Mouse (Mus musculus): Measurements from ENCODE around the gene Sec14l1.

Gene Sec14l1

DNA sequence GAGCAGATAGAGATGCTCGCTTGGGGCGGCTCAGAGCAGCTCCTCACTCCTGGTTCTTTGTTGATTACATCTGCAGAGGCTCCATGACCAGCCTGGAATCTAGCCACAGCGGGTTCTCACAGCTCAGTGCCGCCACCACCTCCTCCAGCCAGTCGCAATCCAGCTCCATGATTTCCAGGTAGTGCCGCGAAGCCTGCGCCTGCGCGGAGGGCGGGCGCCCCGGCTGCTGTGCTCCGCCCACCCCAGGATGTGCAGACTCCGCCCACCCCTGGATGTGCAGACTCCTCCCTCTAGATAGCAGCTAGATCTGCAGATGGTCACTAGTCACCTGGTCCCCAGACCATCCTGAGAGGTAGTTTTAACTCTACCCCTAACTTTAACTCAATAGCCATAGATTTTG is 41.8 kb downstream of the Sec14l1 start:
- DNase-seq: peak in 1 of 2 experiments; percentile 57

GRCm38 (mm10) chr11:117158343-117158742 is 43.4 kb downstream of the Sec14l1 start:
- peak; percentile 58 to 70 for DNase-seq

DNA sequence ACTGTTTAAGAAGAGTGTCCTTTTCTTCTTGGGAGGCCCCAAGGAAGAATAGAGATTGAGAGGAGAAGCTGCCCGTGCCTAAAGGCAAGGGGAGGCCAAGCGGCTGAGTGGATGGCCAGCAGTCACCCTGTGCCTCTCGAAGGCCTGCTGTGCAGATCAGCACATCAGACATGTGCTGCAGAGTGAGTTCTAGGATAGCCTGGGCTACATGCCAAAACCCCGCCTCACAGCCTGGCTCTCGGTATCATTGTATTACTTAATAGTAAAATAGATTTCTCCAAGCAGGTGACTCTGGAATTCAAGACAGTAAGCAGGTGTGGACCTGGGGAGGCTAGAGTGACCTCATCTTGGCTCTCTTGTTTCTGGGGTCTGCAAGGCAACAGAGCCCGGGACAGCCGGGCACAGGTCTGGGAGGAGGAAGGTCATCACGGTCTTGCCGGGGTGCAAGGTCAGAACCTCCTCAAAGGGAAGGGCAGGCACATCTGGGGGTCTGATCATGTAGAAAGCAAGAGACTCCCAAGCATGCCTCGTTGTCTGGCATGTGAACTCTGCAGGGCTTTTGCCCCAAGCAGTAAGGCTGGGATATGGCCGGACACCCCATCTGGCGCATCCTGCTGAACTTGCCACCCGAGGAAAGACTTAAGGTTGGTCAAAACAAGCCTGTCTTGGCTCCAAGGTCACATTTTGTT is 44.4 kb downstream of the Sec14l1 start:
- peak; percentile 79 to 83 for DNase-seq

DNA sequence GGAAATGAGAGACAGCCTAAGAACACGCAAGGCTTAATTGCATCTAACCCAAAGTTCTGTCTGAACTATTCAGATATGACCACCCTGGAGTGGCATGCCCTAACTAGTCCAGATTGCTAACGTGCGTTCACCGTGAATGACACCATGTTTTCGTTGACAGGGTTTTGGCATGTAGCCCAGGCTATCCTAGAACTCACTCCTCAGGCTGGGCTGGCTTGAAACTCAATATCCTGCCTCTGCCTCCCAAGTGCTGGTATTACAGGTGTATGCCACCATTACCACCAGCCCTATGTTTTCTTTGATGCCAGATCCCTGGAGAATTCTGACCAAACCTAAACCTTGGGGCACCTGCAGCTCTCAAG is 45.0 kb downstream of the Sec14l1 start:
- peak; percentile 59 to 65 for DNase-seq

DNA sequence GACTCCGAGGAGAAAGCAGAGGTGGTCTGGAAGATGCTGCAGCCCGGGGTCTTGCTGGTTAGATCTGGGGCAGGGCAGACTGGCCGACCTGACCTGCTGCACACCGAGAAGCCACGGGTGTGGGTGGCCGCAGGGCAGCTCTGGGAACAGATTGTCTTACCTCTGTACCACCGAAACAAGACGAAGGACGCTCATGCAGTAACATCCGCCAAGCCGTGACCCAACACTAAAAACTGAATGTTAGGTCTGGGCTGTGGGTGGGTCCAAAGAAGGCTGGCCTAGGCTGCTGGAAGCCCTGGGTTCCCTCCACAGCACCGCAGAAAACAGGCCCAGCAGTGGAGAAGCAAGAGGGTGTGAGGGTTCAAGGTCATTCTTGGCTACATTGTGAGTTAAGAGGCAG is 45.8 kb downstream of the Sec14l1 start:
- no peak for DNase-seq

DNA sequence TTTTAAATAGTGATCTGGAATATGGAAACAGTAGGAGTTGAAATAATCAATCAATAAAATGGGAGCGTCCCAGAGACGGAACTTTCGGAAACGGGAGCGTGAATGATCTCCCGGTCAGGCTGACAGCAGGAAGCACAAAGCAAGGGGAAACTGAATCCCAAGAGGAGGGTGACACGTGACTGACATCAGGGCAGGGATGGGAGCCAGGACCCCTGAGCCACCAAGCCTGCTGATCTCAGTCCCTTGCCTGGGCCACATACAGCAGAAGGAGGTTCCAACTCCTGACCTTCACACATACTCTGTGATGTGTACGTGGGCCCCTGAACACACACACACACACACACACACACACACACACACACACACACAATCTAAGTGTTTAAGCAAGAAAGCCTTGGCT is 46.6 kb downstream of the Sec14l1 start:
- DNase-seq: no peak

DNA sequence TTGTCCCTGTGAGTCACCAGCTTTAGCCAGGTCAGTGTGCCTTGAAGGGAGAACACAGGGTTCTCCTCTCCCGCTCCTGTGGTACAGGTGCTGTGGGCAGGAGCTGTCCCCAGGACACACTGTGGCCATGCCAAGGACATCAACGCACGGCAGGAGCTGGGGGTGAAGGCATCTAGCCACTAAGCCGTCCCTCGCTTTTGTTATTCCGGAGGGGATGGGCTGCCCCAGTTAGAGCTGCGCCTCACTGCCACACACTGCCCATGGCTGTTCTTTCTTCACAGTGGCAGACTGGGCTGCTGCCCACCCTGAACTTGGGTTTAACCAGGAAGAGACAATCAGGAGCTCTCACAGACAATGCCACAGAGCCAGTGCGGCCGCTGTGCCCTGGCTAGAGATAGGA is 48.1 kb downstream of the Sec14l1 start:
- peak in 1 of 2 experiments; percentile 49 for DNase-seq

DNA sequence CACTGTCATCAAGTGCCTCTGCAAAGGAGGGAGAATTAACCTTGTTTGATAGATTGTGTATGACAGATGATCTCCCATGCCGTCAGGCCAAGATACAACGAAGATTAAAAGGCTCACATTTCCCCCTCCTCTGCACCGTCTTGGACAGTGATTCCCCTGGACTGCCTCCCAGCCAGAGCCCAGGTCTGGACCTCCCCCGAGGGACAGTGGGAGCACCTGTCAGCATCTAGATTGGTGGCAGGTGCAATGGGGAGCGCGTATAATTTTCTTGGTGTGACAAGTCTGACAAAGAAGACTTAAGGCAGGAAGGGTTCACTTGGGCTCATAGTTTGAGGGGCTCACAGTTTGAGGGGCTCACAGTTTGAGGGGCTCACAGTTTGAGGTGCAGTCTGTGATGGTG is 48.8 kb downstream of the Sec14l1 start:
- no peak for DNase-seq

GRCm38 (mm10) chr11:117168278-117169087 is 53.5 kb downstream of the Sec14l1 start:
- DNase-seq: peak; percentile 64 to 75

DNA sequence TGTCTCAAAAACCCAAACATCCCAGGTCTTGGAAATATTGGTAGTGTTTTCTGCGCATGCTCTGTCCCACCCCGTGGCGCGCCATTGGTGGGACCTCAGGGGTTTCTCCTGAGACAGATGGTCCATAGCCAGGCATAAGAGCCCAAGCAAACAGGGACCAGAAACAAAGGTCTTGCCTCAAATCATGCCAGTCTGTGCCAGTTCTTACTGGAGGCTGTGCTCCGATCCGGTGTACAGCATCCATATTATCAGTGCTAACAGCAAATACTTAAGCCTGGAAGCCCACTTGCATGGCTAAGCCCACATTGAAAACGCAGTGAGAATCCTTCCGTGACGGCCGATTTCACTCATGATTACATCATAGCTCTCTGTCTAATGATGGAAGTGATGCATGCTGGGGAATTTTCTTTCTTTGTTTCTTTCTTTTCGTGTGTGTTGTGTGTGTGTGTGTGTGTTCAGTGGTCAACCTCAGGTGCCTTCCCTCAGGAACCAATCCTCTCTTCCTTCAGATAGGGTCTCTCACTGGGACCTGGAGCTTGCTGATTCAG is 54.2 kb downstream of the Sec14l1 start:
- peak; percentile 62 to 63 for DNase-seq

DNA sequence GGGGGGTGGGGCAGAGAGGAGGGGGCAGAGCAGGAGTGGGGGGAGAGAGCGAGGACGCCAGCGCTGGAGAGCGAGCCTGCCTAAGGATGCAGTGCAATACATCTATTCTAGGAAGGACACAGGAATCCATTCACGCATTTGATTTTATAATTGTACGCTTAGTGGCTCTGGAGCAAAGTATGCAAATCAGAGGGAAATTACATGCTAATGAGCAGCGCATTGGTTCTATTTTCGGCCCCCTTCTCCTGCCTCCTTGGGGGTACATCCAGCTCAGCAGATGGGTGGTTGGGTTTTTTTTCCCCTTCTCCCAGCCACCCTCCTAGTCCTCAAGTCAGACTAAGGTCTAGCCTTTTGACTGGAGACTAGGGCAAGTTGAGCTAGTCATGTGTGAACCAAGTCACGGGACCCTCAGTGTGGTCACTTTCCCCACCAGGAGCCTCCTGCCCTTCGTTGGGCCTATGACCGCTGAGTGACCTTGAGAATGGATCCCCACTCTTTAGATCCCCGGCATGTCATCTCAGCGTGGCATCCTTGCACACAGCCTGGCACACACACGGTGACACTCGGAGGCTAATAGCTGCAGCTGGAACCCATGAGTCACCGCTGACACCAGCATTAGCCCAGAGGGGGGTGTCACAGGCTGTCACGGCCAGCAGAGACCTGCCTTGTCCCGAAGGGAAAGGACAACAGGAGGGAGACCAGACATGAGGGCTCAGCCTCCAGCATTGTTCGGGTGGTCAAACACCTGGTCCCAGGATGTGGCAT is 55.0 kb downstream of the Sec14l1 start:
- peak in 1 of 2 experiments; percentile 9 for DNase-seq

- no peak for DNase-seq
Measured at GRCm38 (mm10) chr11:117174098-117174892, 59.3 kb downstream of the Sec14l1 start.

GRCm38 (mm10) chr11:117174924-117175323 is 60.0 kb downstream of the Sec14l1 start:
- no peak for DNase-seq

- no peak for DNase-seq
Measured at GRCm38 (mm10) chr11:117175472-117175871, 60.5 kb downstream of the Sec14l1 start.

DNA sequence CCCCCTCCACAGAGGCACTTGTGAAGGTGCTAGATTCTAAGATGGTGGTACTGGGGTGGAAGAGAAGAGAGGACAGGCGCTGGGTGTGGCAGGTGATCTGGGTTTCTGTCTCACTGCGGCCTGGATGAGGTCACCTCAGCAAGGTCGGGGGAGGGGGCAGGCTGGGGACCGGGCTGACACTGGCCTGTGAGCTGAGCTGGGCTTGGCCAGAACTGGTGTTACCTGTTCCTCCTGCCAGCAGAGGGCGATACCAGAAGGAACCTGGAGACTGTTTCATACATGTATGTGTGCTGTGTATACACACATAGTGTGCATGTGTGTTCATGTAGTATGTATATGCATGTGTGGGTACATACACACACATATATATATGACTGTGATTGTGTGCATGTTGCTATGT is 61.3 kb downstream of the Sec14l1 start:
- peak; percentile 59 to 82 for DNase-seq

DNA sequence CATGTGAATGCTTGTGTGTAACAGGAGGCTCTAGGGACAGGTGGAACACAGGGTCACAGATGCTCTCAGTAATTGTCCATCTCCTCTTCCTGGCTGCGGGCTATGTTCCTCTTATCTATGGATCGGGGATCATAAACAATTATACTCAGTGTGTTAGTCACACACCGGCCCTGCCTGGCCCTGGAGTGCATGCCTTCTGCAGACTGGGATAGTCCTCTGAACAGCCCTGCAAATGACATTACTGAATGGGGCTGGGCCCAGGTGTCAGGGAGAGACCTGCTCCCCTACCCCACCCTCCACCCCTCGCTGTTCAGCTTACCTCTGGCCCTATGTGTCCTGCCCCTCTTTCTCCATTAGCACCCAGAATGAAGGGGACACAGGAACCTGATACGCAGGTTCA is 61.9 kb downstream of the Sec14l1 start:
- DNase-seq: no peak

GRCm38 (mm10) chr11:117177303-117177979 is 62.5 kb downstream of the Sec14l1 start:
- DNase-seq: peak; percentile 97 to 98

- DNase-seq: no peak
Measured at GRCm38 (mm10) chr11:117179902-117180301, 64.9 kb downstream of the Sec14l1 start.

DNA sequence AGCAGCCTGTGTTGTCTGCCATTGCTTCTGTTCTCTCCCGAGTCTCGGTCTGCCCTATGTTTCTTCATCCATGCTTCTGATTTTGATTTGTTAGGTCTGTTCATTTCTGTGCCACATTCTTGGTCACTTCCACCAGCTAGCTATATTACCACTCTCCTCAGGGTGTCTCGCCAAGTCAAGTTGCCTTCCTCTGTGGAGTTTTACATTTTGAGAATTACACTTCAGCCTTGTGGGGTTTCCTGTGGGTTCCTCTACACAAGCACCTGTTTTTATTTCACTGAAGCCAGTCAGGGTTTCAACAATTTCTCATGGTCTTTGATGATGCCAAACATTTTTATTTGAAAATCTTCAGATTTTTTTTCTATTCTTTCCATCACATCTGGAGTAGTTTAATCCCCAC is 67.8 kb downstream of the Sec14l1 start:
- DNase-seq: no peak

GRCm38 (mm10) chr11:117183299-117183698 is 68.3 kb downstream of the Sec14l1 start:
- DNase-seq: no peak

- DNase-seq: no peak
Measured at GRCm38 (mm10) chr11:117183841-117184240, 68.9 kb downstream of the Sec14l1 start.

All from cerebellum, postnatal 14 days (tissue).